Mouse (Mus musculus) brain, embryonic 14.5 days (tissue): Measurements from ENCODE around the gene Dmxl2.

Experiments used
- CTCF ChIP-seq: fragments of 200-500 bp; IDR thresholded peaks from 2 replicates; pipeline ENCODE4 v1.5.1; 2012; ENCODE audit warnings: inconsistent platforms, mild to moderate bottlenecking, moderate library complexity, borderline replicate concordance; ENCODE audit not compliant: insufficient read depth, insufficient read length; ENCODE audit errors: extremely low read depth
- POLR2A ChIP-seq: fragments of 200-500 bp; IDR thresholded peaks from 2 replicates; pipeline ENCODE4 v1.6.1; 2012; ENCODE audit warnings: mild to moderate bottlenecking, inconsistent platforms, borderline replicate concordance; ENCODE audit not compliant: poor library complexity, insufficient read depth, insufficient read length, severe bottlenecking; ENCODE audit errors: extremely low read depth

DNA sequence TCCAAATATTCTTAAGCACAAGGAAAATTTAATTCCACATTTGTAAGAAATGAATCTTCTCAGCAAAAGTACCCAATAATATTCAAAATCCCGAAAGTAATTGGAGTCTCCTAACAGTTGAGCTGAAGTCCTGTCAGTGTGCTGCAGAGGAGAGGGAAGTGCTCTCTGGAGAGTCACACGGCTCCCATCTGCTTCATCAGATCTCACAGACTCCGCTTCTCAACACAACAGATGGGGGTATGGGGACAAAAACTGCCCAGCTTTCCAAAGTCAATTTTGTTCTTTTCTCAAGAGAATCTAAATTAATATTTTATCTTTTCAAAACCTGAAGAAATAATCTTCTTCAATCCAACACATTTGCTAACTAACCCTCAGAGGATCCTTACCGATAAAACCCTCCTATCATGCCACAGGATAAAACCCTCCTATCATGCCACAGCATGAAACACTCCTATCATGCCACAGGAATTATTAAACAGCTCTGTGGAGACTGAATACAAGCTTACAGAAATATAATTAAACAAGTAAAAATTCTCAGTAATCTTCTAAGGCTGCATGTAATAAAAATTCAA lies 37.9 kb downstream of the Dmxl2 start:
- no peak for TF ChIP-seq CTCF
- TF ChIP-seq POLR2A = no peak
